ENCODE assay signal across 8 mouse cellular contexts in the genomic region with DNA sequence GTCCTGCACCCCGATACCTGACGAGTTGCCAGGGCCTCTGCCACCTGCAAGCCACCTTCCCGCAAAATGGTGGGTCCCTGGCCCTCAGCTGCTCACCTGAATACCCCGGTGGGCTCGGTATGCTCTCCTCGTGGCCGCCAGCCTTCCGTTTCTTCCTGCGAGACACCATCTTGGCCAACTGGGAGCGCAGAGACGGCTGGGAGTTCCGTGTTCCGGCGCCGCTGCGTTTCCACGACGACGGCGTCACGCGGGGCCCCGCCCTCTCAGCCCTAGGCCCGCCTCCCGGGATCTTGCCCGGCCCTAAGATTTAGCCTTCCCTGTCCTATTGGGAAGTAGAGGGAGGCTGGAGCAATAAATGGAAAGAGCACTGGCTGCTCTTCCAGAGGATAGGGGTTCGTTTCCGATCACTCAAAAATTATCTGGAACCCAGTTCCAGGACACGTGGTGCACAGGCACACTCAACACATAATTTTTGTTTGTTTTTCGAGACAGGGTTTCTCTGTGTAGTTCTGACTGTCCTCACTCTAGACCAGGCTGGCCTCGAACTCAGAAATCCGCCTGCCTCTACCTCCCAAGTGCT. TPM values are rescaled to one million over a fixed set of nuclear protein-coding genes. Genes with fewer than 3 reads are reported as not detected.
DNase-seq lines count a peak whose midpoint lies in the region; ATAC-seq and TF ChIP-seq lines count a peak whose summit lies in the region.

Gene Rrp7a (minus strand): TSS at position 236 of the 580 bp plus-strand sequence.

- ATAC-seq in CD4-positive, CD25-positive, alpha-beta regulatory T cell, adult 4 months: peak; percentile 83
- peak; percentile 89 for ATAC-seq in heart, embryonic 15.5 days (replicated peaks; ENCODE audit: insufficient number of reproducible peaks, insufficient read depth, low FRiP score, low read depth)
- ATAC-seq in liver, embryonic 14.5 days (ENCODE audit: insufficient read depth): peak; percentile 88
- ATAC-seq in neural tube, embryonic 11.5 days (ENCODE audit: insufficient read depth, low FRiP score, low TSS enrichment): peak; percentile 84
- ATAC-seq in stomach, postnatal 0 days (ENCODE audit: low FRiP score, low TSS enrichment): peak; percentile 90

- DNase-seq in c-Kit-negative CD71-positive TER-119-positive erythroid progenitor cells, embryonic 14.5 days (ENCODE audit: low read depth, low spot score): peak; percentile 73
- peak; percentile 90 for DNase-seq in forebrain, embryonic 10.5 days (ENCODE audit: extremely low spot score, low spot score)
- DNase-seq in kidney, postnatal 25 days: peak; percentile 95
- peak; percentile 63 to 69 (median 67) for DNase-seq in liver, embryonic 14.5 days (ENCODE audit: low read depth in 3 of 3, low spot score in 3 of 3)
- peak; percentile 94 for DNase-seq in neural tube, embryonic 11.5 days (ENCODE audit: low spot score)
- peak; percentile 96 for DNase-seq in stomach, postnatal 0 days (ENCODE audit: low spot score)

- H3K36me3 ChIP-seq in forebrain, embryonic 10.5 days (replicated peaks): peaks cover 59% of the 10 kb centered on the region
- H3K36me3 ChIP-seq in heart, embryonic 15.5 days: peaks cover 40% of the 10 kb centered on the region
- peaks cover 35% of the 10 kb centered on the region for H3K36me3 ChIP-seq in liver, embryonic 14.5 days (replicated peaks; ENCODE audit: control insufficient read depth, insufficient read depth, low read depth)
- H3K36me3 ChIP-seq in neural tube, embryonic 11.5 days (ENCODE audit: control insufficient read depth, insufficient read depth, low read length): peaks cover 6% of the 10 kb centered on the region
- H3K36me3 ChIP-seq in stomach, postnatal 0 days (ENCODE audit: control insufficient read depth, insufficient read depth, low read length): peaks cover 20% of the 10 kb centered on the region

- peak within 1 kb of the TSS; percentile 84 for H3K9ac ChIP-seq in heart, embryonic 15.5 days
- peak within 1 kb of the TSS; percentile 68 for H3K9ac ChIP-seq in liver, embryonic 14.5 days (replicated peaks)
- H3K9ac ChIP-seq in neural tube, embryonic 11.5 days (ENCODE audit: low read length): peak within 1 kb of the TSS; percentile 75
- peak within 1 kb of the TSS; percentile 72 for H3K9ac ChIP-seq in stomach, postnatal 0 days (ENCODE audit: low read length)

- TF ChIP-seq CTCF in liver, embryonic 14.5 days (IDR thresholded peaks at IDR 0.05; ENCODE audit: low read depth): no peak
- TF ChIP-seq CTCF in stomach, postnatal 0 days (IDR thresholded peaks at IDR 0.05; ENCODE audit: low read depth): no peak

- H3K4me2 ChIP-seq in heart, embryonic 15.5 days: peak within 1 kb of the TSS; percentile 82
- peak within 1 kb of the TSS; percentile 86 for H3K4me2 ChIP-seq in liver, embryonic 14.5 days (ENCODE audit: low read depth)
- peak within 1 kb of the TSS; percentile 74 for H3K4me2 ChIP-seq in neural tube, embryonic 11.5 days (ENCODE audit: low read depth)
- H3K4me2 ChIP-seq in stomach, postnatal 0 days (replicated peaks; ENCODE audit: low read depth): peak within 1 kb of the TSS; percentile 82

- no peaks in the 10 kb centered on the region for H3K27me3 ChIP-seq in forebrain, embryonic 10.5 days (ENCODE audit: poor library complexity, severe bottlenecking)
- H3K27me3 ChIP-seq in heart, embryonic 15.5 days: no peaks in the 10 kb centered on the region
- no peaks in the 10 kb centered on the region for H3K27me3 ChIP-seq in liver, embryonic 14.5 days (ENCODE audit: control insufficient read depth, insufficient read depth, low read length)
- no peaks in the 10 kb centered on the region for H3K27me3 ChIP-seq in neural tube, embryonic 11.5 days (ENCODE audit: control insufficient read depth, insufficient read depth, low read length)
- H3K27me3 ChIP-seq in stomach, postnatal 0 days (ENCODE audit: control insufficient read depth, insufficient read depth, low read length): no peaks in the 10 kb centered on the region

- 11% methylated on average over 32 of the region's 32 CpGs for WGBS in forebrain, embryonic 10.5 days
- WGBS in heart, embryonic 15.5 days: 9% methylated on average over 32 of the region's 32 CpGs
- 3% methylated on average over 32 of the region's 32 CpGs for WGBS in liver, embryonic 14.5 days (ENCODE audit: insufficient replicate concordance)
- 11% methylated on average over 30 of the region's 32 CpGs for WGBS in neural tube, embryonic 11.5 days
- 8% methylated on average over 32 of the region's 32 CpGs for WGBS in stomach, postnatal 0 days

- no peak for TF ChIP-seq EP300 in liver, embryonic 14.5 days (IDR thresholded peaks at IDR 0.05; ENCODE audit: low read depth)
- TF ChIP-seq EP300 in stomach, postnatal 0 days (optimal IDR thresholded peaks at IDR 0.05): no peak

- no peaks in the 10 kb centered on the region for H3K9me3 ChIP-seq in forebrain, embryonic 10.5 days
- no peaks in the 10 kb centered on the region for H3K9me3 ChIP-seq in heart, embryonic 15.5 days (replicated peaks)
- no peaks in the 10 kb centered on the region for H3K9me3 ChIP-seq in liver, embryonic 14.5 days (ENCODE audit: control insufficient read depth, low read length)
- no peaks in the 10 kb centered on the region for H3K9me3 ChIP-seq in neural tube, embryonic 11.5 days (ENCODE audit: control insufficient read depth, low read length)
- no peaks in the 10 kb centered on the region for H3K9me3 ChIP-seq in stomach, postnatal 0 days (ENCODE audit: control insufficient read depth, low read length)

- peak within 1 kb of the TSS; percentile 89 for H3K4me3 ChIP-seq in forebrain, embryonic 10.5 days
- H3K4me3 ChIP-seq in heart, embryonic 15.5 days: peak within 1 kb of the TSS; percentile 98
- H3K4me3 ChIP-seq in liver, embryonic 14.5 days (ENCODE audit: insufficient read depth in 1 of 2, low read depth in 2 of 2, low read length in 2 of 2): peak within 1 kb of the TSS; percentile 86 to 95
- peak within 1 kb of the TSS; percentile 86 for H3K4me3 ChIP-seq in neural tube, embryonic 11.5 days (ENCODE audit: low read depth, low read length)
- peak within 1 kb of the TSS; percentile 92 for H3K4me3 ChIP-seq in stomach, postnatal 0 days (ENCODE audit: low read depth, low read length)

- H3K27ac ChIP-seq in forebrain, embryonic 10.5 days: peak within 1 kb of the TSS; percentile 90
- H3K27ac ChIP-seq in heart, embryonic 15.5 days: peak within 1 kb of the TSS; percentile 79
- H3K27ac ChIP-seq in liver, embryonic 14.5 days: peak within 1 kb of the TSS; percentile 44
- H3K27ac ChIP-seq in neural tube, embryonic 11.5 days (ENCODE audit: low read depth, low read length): peak within 1 kb of the TSS; percentile 67
- peak within 1 kb of the TSS; percentile 86 for H3K27ac ChIP-seq in stomach, postnatal 0 days (replicated peaks)

- H3K4me1 ChIP-seq in forebrain, embryonic 10.5 days: peaks cover 15% of the 10 kb centered on the region
- H3K4me1 ChIP-seq in heart, embryonic 15.5 days (replicated peaks): peaks cover 12% of the 10 kb centered on the region
- H3K4me1 ChIP-seq in liver, embryonic 14.5 days (replicated peaks; ENCODE audit: control insufficient read depth in 2 of 2, insufficient read depth in 2 of 2, low read length in 1 of 2): peaks cover 4% of the 10 kb centered on the region in 2 experiments; a peak in 2 of 4 replicates
- H3K4me1 ChIP-seq in neural tube, embryonic 11.5 days (ENCODE audit: control insufficient read depth, insufficient read depth, low read length): no peaks in the 10 kb centered on the region
- H3K4me1 ChIP-seq in stomach, postnatal 0 days (replicated peaks; ENCODE audit: control insufficient read depth, insufficient read depth): no peaks in the 10 kb centered on the region

RNA-seq across cellular contexts. Expression of gene Rrp7a, which starts in this region (rescaled TPM):
- 10 to 100 TPM; 75.7 to 97.2 TPM for polyA plus RNA-seq in CD4-positive, CD25-positive, alpha-beta regulatory T cell, adult 4 months (2017; shearing (Covaris generic))
- 81.9 and 86.5 TPM in 2 replicates for polyA plus RNA-seq in forebrain, embryonic 10.5 days (2016; fragmentation: Nextera tagmentation; extraction: Ambion mirVana)
- polyA plus RNA-seq in heart, embryonic 15.5 days (2015; fragmentation: Nextera tagmentation; extraction: Ambion mirVana): 35.0 and 42.6 TPM in 2 replicates
- polyA plus RNA-seq in liver, embryonic 14.5 days (2012; rRNA removed): 16.0 and 23.9 TPM in 2 replicates
- polyA plus RNA-seq in liver, embryonic 14.5 days (2014; fragmentation: Nextera tagmentation; extraction: Ambion mirVana): 21.2 and 22.3 TPM in 2 replicates
- polyA plus RNA-seq in neural tube, embryonic 11.5 days (2014; fragmentation: Nextera tagmentation; extraction: Ambion mirVana): 64.0 and 78.6 TPM in 2 replicates
- polyA plus RNA-seq in stomach, postnatal 0 days (2015; fragmentation: Nextera tagmentation; extraction: Ambion mirVana): 39.9 and 44.8 TPM in 2 replicates

Comparison
In these comparisons a context has a peak if more than half of its experiments do, and no peak if none do; other contexts are left out.
1. Peak in every context shown above with its lines: DNase-seq, ATAC-seq, H3K4me3 ChIP-seq and H3K27ac ChIP-seq.